Mouse (Mus musculus) small intestine, adult 2 months (tissue): ENCODE data around the gene Cept1.

Experiments used
- CTCF ChIP-seq: fragments of 200-500 bp; IDR thresholded peaks from 2 replicates; pipeline ENCODE4 v1.5.1; 2012; ENCODE audit warnings: low read depth, mild to moderate bottlenecking, control low read depth, inconsistent platforms, low read length, moderate library complexity, mixed read lengths; ENCODE audit not compliant: insufficient replicate concordance, insufficient read length; ENCODE audit errors: extremely low read depth
- POLR2A ChIP-seq: fragments of 200-500 bp; IDR thresholded peaks from 2 replicates; pipeline ENCODE4 v1.6.1; 2012; ENCODE audit warnings: low read depth, mild to moderate bottlenecking, control low read depth, inconsistent platforms, low read length, moderate library complexity

GRCm38 (mm10) chr3:106452616-106453015 is 95.0 kb downstream of the Cept1 start:
- TF ChIP-seq POLR2A = no peak
- TF ChIP-seq CTCF = no peak
